Mouse (Mus musculus) hindbrain, postnatal 0 days (tissue): Measurements from ENCODE around the gene Rbks. TPM values are rescaled to one million over a fixed set of nuclear protein-coding genes. Genes with fewer than 3 reads are reported as not detected.

ENCODE experiments used
- ATAC-seq: fragments of 200-750 bp; cut with Nextera tagmentation; 2 replicates; pipeline ENCODE4 v1.8.0; 2017; ENCODE audit warnings: mild to moderate bottlenecking, moderate TSS enrichment, moderate library complexity
- DNase-seq: peaks from one replicate; pipeline ENCODE4 v3.0.0-alpha.2; 2015; ENCODE audit warnings: low spot score
- H3K27ac ChIP-seq: fragments of 300-500 bp; sonication (generic); 2 replicates; pipeline ENCODE4 v1.5.1; 2014; ENCODE audit warnings: mild to moderate bottlenecking
- H3K27me3 ChIP-seq: fragments of 300-500 bp; sonication (generic); 2 replicates; pipeline ENCODE4 v1.6.1; 2014; ENCODE audit warnings: low read length, mixed read lengths; ENCODE audit not compliant: insufficient read depth
- H3K36me3 ChIP-seq: fragments of 300-500 bp; sonication (generic); 2 replicates; pipeline ENCODE4 v1.6.1; 2014; ENCODE audit warnings: low read length, mixed read lengths; ENCODE audit not compliant: insufficient read depth
- H3K4me1 ChIP-seq: fragments of 300-500 bp; sonication (generic); 2 replicates; pipeline ENCODE4 v1.6.1; 2014; ENCODE audit warnings: antibody characterized with exemption, low read length, mixed read lengths; ENCODE audit not compliant: insufficient read depth
- H3K4me2 ChIP-seq: fragments of 300-500 bp; sonication (generic); 2 replicates; pipeline ENCODE4 v1.6.1; 2014; ENCODE audit warnings: low read depth, mild to moderate bottlenecking, low read length, moderate library complexity, mixed read lengths
- H3K4me3 ChIP-seq: fragments of 300-500 bp; sonication (generic); 2 replicates; pipeline ENCODE4 v1.5.1; 2014; ENCODE audit warnings: low read length
- H3K9ac ChIP-seq: fragments of 300-500 bp; sonication (generic); replicated peaks from 2 replicates; pipeline ENCODE4 v1.6.1; 2014; ENCODE audit warnings: mild to moderate bottlenecking, low read length, moderate library complexity, mixed read lengths
- H3K9me3 ChIP-seq: fragments of 300-500 bp; sonication (generic); 2 replicates; pipeline ENCODE4 v1.6.1; 2016; ENCODE audit warnings: low read length, mixed read lengths
- CTCF ChIP-seq: IDR thresholded peaks from 2 replicates; pipeline ENCODE4 v1.5.1; 2016; ENCODE audit warnings: antibody characterized with exemption, control low read depth, low read depth
- WGBS: fragments of 180-500 bp; shearing (Covaris S2); extraction: QIAGEN DNeasy Blood & Tissue Kit; methylation state at CpG from one replicate; pipeline ENCODE4 v1.1.7; 2014; 5-methylcytosine and 5-hydroxymethylcytosine counted together
- polyA plus RNA-seq: library from polyadenylated mRNA; unstranded; fragments of >200 nt; fragmentation: Nextera tagmentation; extraction: Ambion mirVana; gene quantifications from 2 replicates; pipeline ENCODE4 v1.2.1, GENCODE M21; 2015
- total RNA-seq: library from RNA; depleted of rRNA; stranded (reverse); fragments of >200 nt; gene quantifications from 2 replicates; pipeline ENCODE4 v1.2.3, GENCODE M21; 2014

Gene Rbks
- total and polyA plus RNA-seq, 2 experiments from 2014 or later = 1.6 to 3.2 TPM

- WGBS = 88% methylated on average over 1 of the region's 1 CpGs
- H3K4me2 ChIP-seq = no peak overlapping the region
- no peak overlapping the region for H3K27ac ChIP-seq
These were observed 15.1 kb downstream of the Rbks start for GRCm38 (mm10) chr5:31682305-31682704.

DNA sequence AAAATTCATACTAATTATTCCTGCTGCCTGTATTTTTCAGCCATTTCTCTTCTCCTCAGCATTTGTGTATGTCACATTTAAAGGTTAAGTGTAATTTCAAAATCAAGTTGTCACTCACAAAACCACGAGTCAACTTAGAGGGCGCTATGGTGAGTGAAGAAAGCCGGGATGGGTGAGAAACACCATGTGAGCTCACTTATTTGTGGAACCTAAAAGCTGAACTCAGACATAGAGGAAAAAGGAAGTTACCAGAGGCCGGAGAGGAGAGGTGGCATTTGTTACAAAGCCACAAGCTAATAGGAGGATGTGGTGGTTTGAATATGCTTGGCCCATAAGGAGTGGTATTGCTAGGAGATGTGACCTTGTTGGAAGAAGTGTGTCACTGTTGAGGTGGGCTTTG lies 17.2 kb downstream of the Rbks start:
- no peak overlapping the region for H3K4me3 ChIP-seq
- no peaks in the 10 kb centered on the region for H3K4me1 ChIP-seq
- H3K27me3 ChIP-seq = no peaks in the 10 kb centered on the region
- 88% methylated on average over 4 of the region's 4 CpGs for WGBS
- TF ChIP-seq CTCF = no peak
- DNase-seq (no peak), ATAC-seq (no peak)
- H3K27ac ChIP-seq = no peak overlapping the region
- H3K9ac ChIP-seq = no peak overlapping the region
- H3K9me3 ChIP-seq = no peaks in the 10 kb centered on the region
- H3K36me3 ChIP-seq = no peaks in the 10 kb centered on the region
- no peak overlapping the region for H3K4me2 ChIP-seq

More at GRCm38 (mm10) chr5:31682305-31682704, 15.1 kb downstream of the Rbks start:
- no peak for DNase-seq
- H3K4me3 ChIP-seq = no peak overlapping the region
- H3K9ac ChIP-seq = no peak overlapping the region
- no peaks in the 10 kb centered on the region for H3K36me3 ChIP-seq
- no peak for TF ChIP-seq CTCF
- H3K9me3 ChIP-seq = no peaks in the 10 kb centered on the region
- no peaks in the 10 kb centered on the region for H3K27me3 ChIP-seq
- H3K4me1 ChIP-seq = no peaks in the 10 kb centered on the region
- ATAC-seq = no peak

DNA sequence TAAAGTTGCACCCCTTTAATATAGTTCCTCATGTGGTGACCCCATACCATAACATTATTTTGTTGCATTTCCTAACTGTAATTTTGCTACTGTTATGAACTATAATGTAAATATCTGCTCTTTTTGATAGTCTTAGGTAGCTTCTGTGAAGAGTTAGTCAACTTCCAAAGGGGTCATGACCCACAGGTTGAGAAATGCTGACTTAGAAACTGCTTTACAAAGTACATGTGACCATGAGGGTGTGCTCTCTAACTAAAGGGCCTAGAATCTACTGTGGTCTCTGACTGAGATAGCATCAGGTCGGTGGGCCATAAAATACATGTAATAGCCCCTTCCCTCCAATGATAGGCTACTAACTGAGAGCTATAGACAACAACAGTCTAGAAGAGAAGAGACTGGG lies 19.4 kb downstream of the Rbks start:
- Histone ChIP-seq H3K4me2 (no peak overlapping the region), H3K4me1 (no peaks in the 10 kb centered on the region), H3K27me3 (no peaks in the 10 kb centered on the region), H3K9ac (no peak overlapping the region), H3K9me3 (no peaks in the 10 kb centered on the region), H3K27ac (no peak overlapping the region), H3K36me3 (no peaks in the 10 kb centered on the region), H3K4me3 (no peak overlapping the region)
- ATAC-seq (no peak), DNase-seq (no peak)
- 83% methylated on average over 1 of the region's 1 CpGs for WGBS
- TF ChIP-seq CTCF = no peak

GRCm38 (mm10) chr5:31673431-31673830 lies 24.0 kb downstream of the Rbks start:
- Histone ChIP-seq H3K4me2 (no peak overlapping the region), H3K4me3 (no peak overlapping the region), H3K9me3 (no peaks in the 10 kb centered on the region), H3K9ac (no peak overlapping the region), H3K27ac (no peak overlapping the region), H3K4me1 (no peaks in the 10 kb centered on the region), H3K27me3 (no peaks in the 10 kb centered on the region), H3K36me3 (no peaks in the 10 kb centered on the region)
- ATAC-seq (no peak), DNase-seq (peak; percentile 8)
- no peak for TF ChIP-seq CTCF
- WGBS = 75% methylated on average over 2 of the region's 2 CpGs

DNA sequence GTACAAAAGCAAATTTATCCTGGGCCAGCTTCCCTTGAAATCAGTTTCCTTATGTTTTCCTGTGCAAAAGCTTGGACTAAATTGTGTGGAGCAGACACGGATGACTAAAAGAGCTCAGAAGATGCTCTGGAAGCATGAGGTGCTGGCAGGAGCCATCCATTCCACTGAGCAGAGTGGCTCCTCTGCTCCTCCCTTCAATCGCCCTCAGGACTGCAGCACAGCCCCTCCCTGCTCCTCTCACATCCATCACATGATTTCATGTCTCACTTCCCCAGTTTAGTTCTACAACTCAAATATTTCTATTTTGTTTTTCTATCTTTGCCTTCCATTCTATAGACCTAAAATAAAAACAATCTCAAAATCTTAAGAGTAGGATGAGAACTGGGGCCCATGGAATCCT lies 26.3 kb downstream of the Rbks start:
- WGBS = 70% methylated on average over 2 of the region's 2 CpGs
- Histone ChIP-seq H3K4me3 (no peak overlapping the region), H3K27me3 (no peaks in the 10 kb centered on the region), H3K36me3 (no peaks in the 10 kb centered on the region), H3K27ac (no peak overlapping the region), H3K9me3 (no peaks in the 10 kb centered on the region), H3K9ac (no peak overlapping the region), H3K4me1 (no peaks in the 10 kb centered on the region), H3K4me2 (no peak overlapping the region)
- no peak for TF ChIP-seq CTCF
- ATAC-seq = no peak
- no peak for DNase-seq

DNA sequence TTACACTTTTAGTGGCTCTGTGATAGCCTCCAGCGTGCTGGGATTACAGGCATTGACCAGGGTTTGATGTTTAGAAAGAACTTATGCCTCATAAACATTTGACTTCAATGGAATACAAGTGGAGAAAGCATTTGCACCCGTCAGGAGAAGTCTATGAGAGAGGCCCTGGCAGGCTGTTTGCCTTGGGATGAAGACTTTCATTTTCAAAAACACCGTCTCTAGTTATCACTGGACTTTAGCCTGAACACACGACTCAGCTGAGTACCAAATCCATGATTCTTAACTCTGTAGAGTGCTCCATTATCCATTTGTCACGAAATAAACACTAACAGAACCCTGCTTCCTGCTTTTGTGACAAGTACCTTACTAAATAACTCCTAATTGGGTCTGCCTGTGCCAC lies 27.4 kb downstream of the Rbks start:
- Histone ChIP-seq H3K4me1 (no peaks in the 10 kb centered on the region), H3K4me3 (no peak overlapping the region), H3K9me3 (no peaks in the 10 kb centered on the region), H3K4me2 (no peak overlapping the region), H3K27me3 (no peaks in the 10 kb centered on the region), H3K27ac (no peak overlapping the region), H3K9ac (no peak overlapping the region), H3K36me3 (no peaks in the 10 kb centered on the region)
- ATAC-seq (no peak), DNase-seq (no peak)
- 77% methylated on average over 5 of the region's 5 CpGs for WGBS
- no peak for TF ChIP-seq CTCF

- Histone ChIP-seq H3K9me3 (no peaks in the 10 kb centered on the region), H3K4me3 (no peak overlapping the region), H3K4me2 (no peak overlapping the region), H3K9ac (no peak overlapping the region), H3K36me3 (no peaks in the 10 kb centered on the region), H3K4me1 (no peaks in the 10 kb centered on the region), H3K27ac (no peak overlapping the region), H3K27me3 (no peaks in the 10 kb centered on the region)
- 70% methylated on average over 13 of the region's 13 CpGs for WGBS
- no peak for TF ChIP-seq CTCF
- DNase-seq (no peak), ATAC-seq (no peak)
These were observed 29.0 kb downstream of the Rbks start for GRCm38 (mm10) chr5:31668325-31668968.
